Mouse (Mus musculus) thymus, adult 2 months (tissue): ENCODE data around the gene Safb2. TPM values are rescaled to one million over a fixed set of nuclear protein-coding genes. Genes with fewer than 3 reads are reported as not detected.

ENCODE experiments used
- DNase-seq: peaks from one replicate; pipeline ENCODE4 v3.0.0; 2021
- H3K27ac ChIP-seq: fragments of 200-500 bp; 2 replicates; pipeline ENCODE4 v1.5.1; 2012; ENCODE audit warnings: low read length, control low read depth; ENCODE audit not compliant: control insufficient read depth, insufficient read depth
- H3K27me3 ChIP-seq: fragments of 200-500 bp; 2 replicates; pipeline ENCODE4 v1.6.1; 2012; ENCODE audit warnings: mild to moderate bottlenecking, low read length, moderate library complexity, mixed read lengths; ENCODE audit not compliant: control insufficient read depth, insufficient read depth
- H3K36me3 ChIP-seq: fragments of 200-500 bp; 2 replicates; pipeline ENCODE4 v1.6.1; 2012; ENCODE audit warnings: mild to moderate bottlenecking, low read length, moderate library complexity; ENCODE audit not compliant: control insufficient read depth, insufficient read depth
- H3K4me1 ChIP-seq: fragments of 200-500 bp; replicated peaks from 2 replicates; pipeline ENCODE4 v1.6.1; 2012; ENCODE audit warnings: low read length; ENCODE audit not compliant: control insufficient read depth, insufficient read depth
- H3K4me3 ChIP-seq: fragments of 200-500 bp; 2 replicates; pipeline ENCODE4 v1.5.1; 2012; ENCODE audit warnings: mild to moderate bottlenecking, low read length, control low read depth, moderate library complexity; ENCODE audit not compliant: control insufficient read depth, insufficient read depth
- CTCF ChIP-seq: fragments of 200-500 bp; IDR thresholded peaks from 2 replicates; pipeline ENCODE4 v1.5.1; 2012; ENCODE audit warnings: mild to moderate bottlenecking, control low read depth, low read length, moderate library complexity, borderline replicate concordance; ENCODE audit not compliant: control insufficient read depth, poor library complexity, insufficient read depth; ENCODE audit errors: extremely low read depth
- POLR2A ChIP-seq: fragments of 200-500 bp; IDR thresholded peaks from 2 replicates; pipeline ENCODE4 v1.6.1; 2012; ENCODE audit warnings: mild to moderate bottlenecking, low read length, control low read depth, moderate library complexity; ENCODE audit not compliant: control insufficient read depth, poor library complexity, insufficient read depth; ENCODE audit errors: extremely low read depth
- WGBS: fragments of 180-500 bp; shearing (Covaris S2); methylation state at CpG from one replicate; pipeline ENCODE4 v1.1.7; 2018; 5-methylcytosine and 5-hydroxymethylcytosine counted together
- polyA plus RNA-seq: library from polyadenylated mRNA; depleted of rRNA; stranded (reverse); fragments of >200 nt; gene quantifications from 2 replicates; pipeline ENCODE4 v1.2.3, GENCODE M21; 2012

The Safb2 gene
- polyA plus RNA-seq, 1 experiment, result 196 TPM

DNA sequence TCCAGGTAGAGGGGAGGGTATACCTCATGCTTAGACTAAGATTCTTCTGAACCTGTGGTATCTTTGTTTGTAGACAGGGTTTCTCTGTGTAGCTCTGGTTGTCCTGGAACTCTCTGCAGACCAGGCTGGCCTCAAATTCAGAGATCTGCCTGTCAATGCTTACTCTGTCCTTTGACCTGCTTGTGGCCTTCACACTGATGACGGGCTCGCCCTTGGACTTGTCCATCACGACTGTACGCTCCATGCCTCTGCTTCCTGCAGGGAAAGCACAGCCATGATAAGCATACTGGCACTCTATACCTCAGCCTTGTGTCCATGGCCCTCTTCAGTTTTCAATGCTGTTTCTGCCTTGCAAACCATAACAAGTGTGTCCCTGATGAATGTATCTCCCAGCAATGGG is 17.0 kb downstream of the Safb2 start:
- Histone ChIP-seq H3K36me3 (peaks cover 88% of the 10 kb centered on the region), H3K27me3 (no peaks in the 10 kb centered on the region), H3K27ac (no peak overlapping the region), H3K4me1 (no peaks in the 10 kb centered on the region), H3K4me3 (no peak overlapping the region)
- no peak for DNase-seq
- WGBS, result 95% methylated on average over 4 of the region's 4 CpGs
- TF ChIP-seq POLR2A (no peak), CTCF (no peak)

DNA sequence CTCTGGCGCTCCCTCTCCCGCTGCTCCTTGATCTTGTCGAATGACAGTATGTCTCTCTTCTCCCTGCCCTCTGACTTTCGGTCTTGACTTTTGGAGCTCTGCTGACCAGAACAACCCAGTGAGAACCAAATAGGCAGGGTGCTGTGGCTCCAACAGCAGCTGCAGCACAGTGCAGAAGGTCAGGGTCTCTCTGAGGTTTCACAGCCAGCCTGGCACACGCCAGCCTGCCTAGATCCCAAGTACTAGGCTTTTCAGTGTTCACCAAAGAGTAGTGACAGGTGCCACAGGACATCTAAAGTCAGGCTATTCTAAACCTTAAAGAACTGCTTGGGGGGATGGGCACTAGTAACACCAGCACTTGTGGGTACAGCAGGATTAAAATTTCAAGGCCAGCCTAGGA is 17.5 kb downstream of the Safb2 start:
- DNase-seq, result no peak
- TF ChIP-seq POLR2A (no peak), CTCF (no peak)
- H3K36me3 ChIP-seq, result peaks cover 90% of the 10 kb centered on the region
- no peak overlapping the region for H3K27ac ChIP-seq
- H3K4me1 ChIP-seq, result no peaks in the 10 kb centered on the region
- no peak overlapping the region for H3K4me3 ChIP-seq
- no peaks in the 10 kb centered on the region for H3K27me3 ChIP-seq
- WGBS, result 94% methylated on average over 5 of the region's 5 CpGs

DNA sequence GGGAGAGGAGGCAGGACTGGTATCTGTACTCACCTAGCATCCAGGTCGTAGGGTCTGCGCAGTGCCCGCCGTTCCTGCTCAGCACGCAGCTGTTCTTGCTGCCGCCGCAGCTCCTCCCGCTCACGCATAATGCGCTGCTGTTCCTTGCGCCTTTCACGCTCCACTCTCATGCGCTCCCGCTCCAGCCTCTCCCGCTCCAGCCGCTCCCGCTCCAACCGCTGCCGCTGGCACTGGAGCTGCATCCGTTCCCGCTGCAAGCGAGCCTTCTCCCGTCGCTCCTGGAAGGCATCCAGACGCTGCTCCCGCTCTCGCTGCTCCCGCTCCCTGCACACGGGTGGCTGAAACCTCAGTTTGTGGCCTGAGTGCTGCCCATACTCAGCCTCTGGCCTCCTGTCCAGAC is 18.1 kb downstream of the Safb2 start:
- DNase-seq, result no peak
- WGBS, result 96% methylated on average over 29 of the region's 29 CpGs
- no peak overlapping the region for H3K4me3 ChIP-seq
- no peaks in the 10 kb centered on the region for H3K4me1 ChIP-seq
- peaks cover 90% of the 10 kb centered on the region for H3K36me3 ChIP-seq
- no peak overlapping the region for H3K27ac ChIP-seq
- TF ChIP-seq POLR2A (no peak), CTCF (no peak)
- H3K27me3 ChIP-seq, result no peaks in the 10 kb centered on the region

DNA sequence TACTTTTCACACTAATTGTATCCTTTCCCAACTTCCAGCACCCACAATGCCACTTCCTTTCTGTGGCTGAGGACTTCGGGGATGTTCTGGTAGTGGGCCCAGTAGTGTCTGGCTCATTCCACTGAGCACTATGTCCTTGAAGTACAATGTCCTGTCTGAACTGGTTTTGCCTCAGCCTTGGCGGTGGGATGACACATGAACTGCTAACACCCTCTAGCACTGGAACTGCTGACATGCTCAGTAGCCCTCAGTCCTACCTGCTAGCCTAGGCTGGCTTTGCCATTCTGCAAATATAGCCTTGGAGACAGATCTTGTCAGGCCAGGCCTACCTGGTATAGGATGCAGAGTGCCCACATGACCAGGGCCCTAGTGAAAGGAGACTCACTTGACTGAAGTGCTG is 22.5 kb downstream of the Safb2 start:
- 92% methylated on average over 2 of the region's 2 CpGs for WGBS
- Histone ChIP-seq H3K27me3 (no peaks in the 10 kb centered on the region), H3K4me1 (no peaks in the 10 kb centered on the region), H3K4me3 (no peak overlapping the region), H3K27ac (no peak overlapping the region), H3K36me3 (peaks cover 59% of the 10 kb centered on the region)
- DNase-seq, result no peak
- TF ChIP-seq POLR2A (no peak), CTCF (no peak)

DNA sequence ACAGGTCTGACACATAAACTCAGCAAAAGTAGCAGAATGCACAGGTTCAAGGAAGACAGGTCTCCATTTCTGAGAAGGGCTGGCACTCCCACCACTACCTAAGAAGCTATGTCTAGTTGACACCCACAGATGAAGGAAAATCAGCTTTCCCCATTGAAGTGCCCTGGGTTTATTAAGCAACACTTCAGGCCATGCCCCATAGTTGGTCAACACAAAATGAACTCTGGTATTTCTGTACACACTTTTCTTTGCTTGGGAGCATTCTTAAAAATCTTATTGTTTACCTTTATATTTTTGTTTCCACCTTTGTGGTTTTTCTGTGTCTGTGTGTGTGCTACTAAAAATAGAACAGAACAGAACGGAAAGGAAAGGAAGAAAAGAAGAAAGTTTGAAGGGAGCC is 24.3 kb downstream of the Safb2 start:
- peaks cover 42% of the 10 kb centered on the region for H3K36me3 ChIP-seq
- TF ChIP-seq POLR2A (no peak), CTCF (no peak)
- H3K4me1 ChIP-seq, result no peaks in the 10 kb centered on the region
- H3K27ac ChIP-seq, result no peak overlapping the region
- no peak overlapping the region for H3K4me3 ChIP-seq
- DNase-seq, result no peak
- 33% methylated on average over 1 of the region's 1 CpGs for WGBS
- H3K27me3 ChIP-seq, result no peaks in the 10 kb centered on the region

DNA sequence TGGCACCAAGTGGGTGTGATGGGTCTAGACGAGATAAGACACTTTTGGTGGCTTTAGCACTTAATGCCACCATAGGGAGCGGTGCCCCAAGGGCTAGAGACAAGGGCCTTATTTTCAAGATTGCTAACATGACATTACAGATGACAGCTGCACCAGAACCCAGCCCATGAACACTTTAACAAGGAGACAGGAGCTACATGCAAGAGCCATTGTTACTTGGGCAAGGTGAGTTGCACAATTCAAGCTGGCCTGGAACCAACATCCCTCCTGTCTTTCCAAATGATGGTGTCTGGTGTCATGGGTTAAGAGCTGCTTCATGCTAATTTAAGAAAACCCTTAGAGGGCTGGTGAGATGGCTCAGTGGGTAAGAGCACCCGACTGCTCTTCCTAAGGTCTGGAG is 25.0 kb downstream of the Safb2 start:
- Histone ChIP-seq H3K4me3 (no peak overlapping the region), H3K27ac (no peak overlapping the region), H3K27me3 (no peaks in the 10 kb centered on the region), H3K4me1 (no peaks in the 10 kb centered on the region), H3K36me3 (peaks cover 35% of the 10 kb centered on the region)
- 87% methylated on average over 3 of the region's 3 CpGs for WGBS
- TF ChIP-seq CTCF, result no peak
- no peak for TF ChIP-seq POLR2A
- no peak for DNase-seq

DNA sequence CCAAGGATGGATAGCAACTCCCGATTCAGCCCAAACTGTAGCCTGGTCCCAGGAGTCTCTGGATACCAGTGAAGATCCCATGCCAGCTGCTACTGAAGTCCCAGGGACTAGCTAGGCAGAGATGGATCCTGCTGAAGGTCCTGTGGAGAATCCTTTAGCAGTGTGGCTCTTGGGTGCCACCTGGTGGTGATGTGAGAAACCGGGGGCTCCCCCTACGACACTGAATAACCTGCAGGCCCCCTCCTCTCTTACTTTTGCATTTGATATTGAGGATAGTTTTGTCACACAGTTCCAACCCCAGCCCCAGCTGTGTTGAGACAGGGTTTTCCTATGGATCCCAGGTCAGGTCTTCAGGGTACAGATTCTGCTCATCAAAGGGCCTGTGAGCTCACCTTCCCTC is 25.9 kb downstream of the Safb2 start:
- Histone ChIP-seq H3K36me3 (peaks cover 25% of the 10 kb centered on the region), H3K27ac (no peak overlapping the region), H3K27me3 (no peaks in the 10 kb centered on the region), H3K4me1 (no peaks in the 10 kb centered on the region), H3K4me3 (no peak overlapping the region)
- 13% methylated on average over 3 of the region's 3 CpGs for WGBS
- peak; percentile 72 for DNase-seq
- TF ChIP-seq CTCF, result peak; percentile 86; the same call in 1 of the 2 replicates
- TF ChIP-seq POLR2A, result no peak
